Mouse (Mus musculus) forebrain, embryonic 15.5 days (tissue): Measurements from ENCODE around the gene Vsx1. TPM values are rescaled to one million over a fixed set of nuclear protein-coding genes. Genes with fewer than 3 reads are reported as not detected.

Source experiments
- polyA plus RNA-seq: library from polyadenylated mRNA; unstranded; fragments of >200 nt; fragmentation: Nextera tagmentation; extraction: Ambion mirVana; gene quantifications from 2 replicates; pipeline ENCODE4 v1.2.1, GENCODE M21; 2015

The Vsx1 gene
- polyA plus RNA-seq, 1 experiment from 2014 or later, result not detected

Other genes with a start within 250 kb of the Vsx1 start
- 8.1 and 8.3 TPM in 2 replicates for gene Zfp442, start 237.9 kb downstream of the Vsx1 start, polyA plus RNA-seq
- not detected in 2 replicates for gene Zfp345, start 204.3 kb downstream of the Vsx1 start, polyA plus RNA-seq
- 0.64 TPM in 1 of 2 replicates, not detected in the other for gene Cst7, start 118.9 kb downstream of the Vsx1 start, polyA plus RNA-seq
- gene Apmap, start 80.8 kb downstream of the Vsx1 start, polyA plus RNA-seq, result 40.9 and 41.0 TPM in 2 replicates
- gene Acss1, start 20.9 kb downstream of the Vsx1 start, polyA plus RNA-seq, result 25.9 and 26.3 TPM in 2 replicates
- 46.3 and 49.7 TPM in 2 replicates for gene Entpd6, start 59.7 kb upstream of the Vsx1 start, polyA plus RNA-seq
- gene Pygb, start 97.4 kb upstream of the Vsx1 start, polyA plus RNA-seq, result 93.0 and 99.8 TPM in 2 replicates
- gene Abhd12, start 215.4 kb upstream of the Vsx1 start, polyA plus RNA-seq, result 97.7 and 98.2 TPM in 2 replicates
- gene Gins1, start 216.0 kb upstream of the Vsx1 start, polyA plus RNA-seq, result 30.4 and 33.4 TPM in 2 replicates